Mouse (Mus musculus) gastrocnemius, adult 2 months (tissue): ENCODE data around the gene Gpr173. TPM values are rescaled to one million over a fixed set of nuclear protein-coding genes. Genes with fewer than 3 reads are reported as not detected.
"Not testable (repeated sequence)": the region's sequence is repeated elsewhere in the genome, so short reads cannot be mapped to it uniquely, and the experiment has no call there.

ENCODE experiments used
- DNase-seq: peaks from one replicate; pipeline ENCODE4 v3.0.0; 2022
- H3K27ac ChIP-seq: fragments of 200-600 bp; 2 replicates; pipeline ENCODE4 v1.8.1; 2022; ENCODE audit warnings: mild to moderate bottlenecking
- H3K4me3 ChIP-seq: fragments of 200-600 bp; 2 replicates; pipeline ENCODE4 v1.8.1; 2022; ENCODE audit warnings: mild to moderate bottlenecking, moderate library complexity
- CTCF ChIP-seq: fragments of 200-600 bp; IDR thresholded peaks from 2 replicates; pipeline ENCODE4 v1.8.1; 2022; ENCODE audit warnings: antibody characterized with exemption, mild to moderate bottlenecking, moderate library complexity
- intact Hi-C: fragments of 180-260 bp; cut with DNase I; formaldehyde crosslinking; loops from one replicate; pipeline ENCODE4 v1.15.1; 2025
- long read RNA-seq, 2 experiments: library from polyadenylated mRNA; stranded (forward); transcript quantifications; one replicate each; pipeline ENCODE4 v2.0.0; 2021
- total RNA-seq, 2 experiments: library from RNA; stranded (reverse); gene quantifications; 2 replicates each; pipeline ENCODE4 v1.2.3; 2021

Gpr173 gene
- under 1 TPM in 1 of 2 experiments, not detected in 1; 0.39 TPM for total RNA-seq
- long read RNA-seq, experiment 1: 0 reads
- long read RNA-seq, experiment 2, partial matches to known transcripts: 0 of 1 reads
- long read RNA-seq, experiment 2, other reads (novel, unspliced or antisense): 0 of 1 reads

DNA sequence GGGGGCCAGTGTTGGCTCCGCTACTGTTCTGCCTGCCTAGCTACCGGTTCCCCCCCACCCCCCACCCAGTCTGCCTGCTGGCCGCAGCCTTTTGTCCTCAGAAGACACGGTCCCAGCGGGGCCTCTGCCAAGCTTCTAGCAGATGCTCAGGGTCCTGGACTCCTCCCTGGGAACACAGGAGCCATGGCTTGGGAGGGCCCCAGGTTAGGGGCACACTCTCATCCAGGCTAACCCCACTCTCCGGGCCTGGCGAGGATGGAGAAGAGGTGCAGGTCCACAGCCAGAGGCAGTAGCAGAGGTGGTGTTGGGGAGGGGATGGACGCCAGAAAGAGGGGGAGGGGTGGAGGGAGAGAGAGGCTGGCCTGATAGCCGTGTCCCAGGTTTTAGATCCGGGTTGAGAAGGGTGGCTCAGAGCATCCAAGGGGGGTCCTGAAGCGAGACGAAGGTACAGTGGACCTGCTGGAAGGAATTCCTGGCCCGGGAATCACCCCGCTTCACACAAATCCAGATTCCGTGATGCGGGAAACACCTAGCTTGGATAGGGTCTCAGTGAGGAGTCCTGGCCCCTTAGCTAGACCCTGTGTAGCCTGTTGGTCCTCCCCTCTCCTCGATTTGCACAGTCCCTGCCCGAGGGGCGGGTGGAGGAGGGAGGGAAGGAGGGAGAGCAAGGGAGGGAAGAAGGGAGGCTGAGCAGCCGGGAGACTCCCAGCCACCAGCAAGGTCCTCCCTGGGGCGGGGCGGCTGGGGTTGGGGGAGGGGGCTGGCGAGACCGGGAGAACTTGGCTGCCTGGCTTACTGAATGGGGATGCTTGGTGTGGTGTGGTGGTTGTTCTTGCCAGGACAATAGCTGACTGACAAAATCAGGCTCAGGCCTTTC is at the start of gene Gpr173:
Gene Gpr173, minus strand, starts transcription at position 308 of the 877 bp plus-strand sequence.
- H3K4me3 ChIP-seq: peak within 1 kb of the TSS; percentile 67
- intact Hi-C loops: no loop called here
- peak; percentile 59 for DNase-seq
- H3K27ac ChIP-seq: peak within 1 kb of the TSS; percentile 73
- TF ChIP-seq CTCF: no peak

DNA sequence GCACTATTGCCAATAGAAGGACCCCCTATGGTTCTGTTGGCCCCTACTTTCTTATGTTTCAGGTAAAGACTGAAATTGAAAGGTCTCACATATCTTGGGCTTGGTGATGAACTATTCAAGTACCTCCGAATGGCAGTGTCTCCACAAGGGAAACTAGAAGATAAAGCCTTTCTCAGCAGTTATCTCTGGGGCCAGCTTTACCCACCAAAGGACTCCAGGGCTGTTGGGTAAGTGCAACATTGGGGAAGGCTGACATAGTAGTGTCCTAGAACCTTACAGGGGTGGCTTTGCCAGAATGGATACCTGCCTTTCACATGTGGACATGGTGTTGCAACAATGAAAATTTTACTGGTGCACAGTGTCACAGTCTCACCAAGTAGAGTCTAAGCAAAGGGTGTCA is 34.7 kb upstream of the Gpr173 start:
- intact Hi-C loops: no loop called here
- H3K27ac ChIP-seq: no peak overlapping the region
- no peak for DNase-seq
- TF ChIP-seq CTCF: no peak
- H3K4me3 ChIP-seq: no peak overlapping the region

DNA sequence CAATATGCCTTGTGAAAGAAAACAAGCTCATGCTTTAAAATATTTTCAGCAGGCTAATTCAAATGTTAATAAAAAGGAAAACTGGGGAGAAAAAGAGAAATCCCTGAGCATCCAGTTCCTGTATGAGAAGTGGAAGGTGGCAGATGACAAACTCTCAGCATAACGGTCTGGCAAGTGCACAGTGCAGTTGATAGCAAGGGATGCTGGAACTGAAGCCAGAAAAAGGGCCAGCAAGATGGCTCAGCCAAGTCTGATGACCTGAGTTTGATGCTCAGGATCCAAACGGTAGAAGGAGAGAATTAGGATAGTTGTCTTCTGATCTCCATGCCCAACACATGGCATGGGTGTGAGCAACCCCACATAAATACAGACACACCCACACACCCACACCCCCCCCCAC is 31.6 kb upstream of the Gpr173 start:
- H3K4me3 ChIP-seq: no peak overlapping the region
- no peak for DNase-seq
- intact Hi-C loops: no loop called here
- no peak overlapping the region for H3K27ac ChIP-seq
- no peak for TF ChIP-seq CTCF

DNA sequence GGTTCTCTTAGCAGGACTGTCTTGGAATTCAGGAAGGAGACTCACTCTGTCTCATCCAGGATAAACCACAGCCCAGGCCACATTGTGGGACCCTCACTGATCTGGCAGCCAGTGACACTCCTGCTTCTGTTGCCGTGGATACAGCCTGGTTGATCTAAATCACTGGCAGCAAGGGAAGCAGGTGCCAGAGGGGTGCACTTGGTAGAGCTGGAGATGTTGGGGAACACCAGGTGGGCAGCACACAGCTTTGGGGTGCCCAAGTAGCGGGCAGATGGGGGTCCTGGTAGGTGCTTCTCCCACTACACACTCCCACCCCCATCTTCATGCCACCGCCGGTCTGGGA is 479 bp downstream of the Gpr173 start:
- no peak for DNase-seq
- H3K27ac ChIP-seq: peak overlapping the region; percentile 73
- no peak for TF ChIP-seq CTCF
- intact Hi-C loops: no loop called here
- H3K4me3 ChIP-seq: peak overlapping the region; percentile 67

DNA sequence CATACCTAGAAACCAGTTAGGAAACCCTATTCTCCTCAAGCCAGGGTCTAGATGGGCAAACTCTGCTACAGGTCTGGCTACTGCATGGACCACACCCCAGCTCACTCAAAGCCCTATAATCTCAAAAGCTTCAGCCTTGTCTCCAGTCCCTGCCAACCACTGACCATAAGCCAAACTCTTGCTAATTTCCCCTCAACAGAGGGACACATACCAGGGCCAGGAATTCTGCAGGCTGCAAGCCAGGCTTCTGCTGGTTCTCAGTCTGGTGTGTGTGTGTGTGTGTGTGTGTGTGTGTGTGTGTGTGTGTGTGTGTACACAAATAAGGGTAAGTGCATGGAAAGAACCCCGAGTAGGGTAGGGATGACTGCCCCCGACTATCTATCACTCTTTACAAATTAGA is 2.1 kb downstream of the Gpr173 start:
- TF ChIP-seq CTCF: no peak
- no peak for DNase-seq
- Histone ChIP-seq H3K4me3 (no peak overlapping the region), H3K27ac (no peak overlapping the region)
- intact Hi-C loops: no loop called here

DNA sequence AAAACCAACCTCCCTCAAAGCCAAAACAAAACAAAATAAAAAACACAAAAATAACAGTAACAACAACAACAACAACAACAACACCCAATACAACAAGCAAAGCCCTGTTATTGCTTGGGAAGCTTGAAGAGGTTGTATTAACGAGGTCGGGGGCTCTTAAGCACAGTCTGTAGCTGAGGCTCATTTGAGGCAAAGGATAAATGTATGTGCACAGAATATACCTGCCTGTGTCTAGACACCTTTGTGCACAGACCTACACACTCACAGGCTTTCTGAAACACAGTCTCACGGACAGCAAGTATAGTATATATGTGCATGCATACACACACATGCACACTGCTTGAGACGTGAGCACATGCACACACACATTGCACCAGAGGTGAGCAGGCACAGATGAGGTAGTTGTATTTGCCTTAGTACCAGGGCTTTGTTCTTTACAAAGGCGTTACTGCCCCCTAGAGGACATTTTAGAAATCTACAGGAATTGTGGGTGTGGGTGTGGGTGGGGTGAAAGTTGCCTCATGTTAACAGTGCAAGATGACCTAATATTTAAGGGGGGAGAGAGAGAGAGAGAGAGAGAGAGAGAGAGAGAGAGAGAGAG is 15.9 kb downstream of the Gpr173 start:
- TF ChIP-seq CTCF: peak; percentile 54
- intact Hi-C loops: loop anchor here (5.0 kb wide), 2 partner anchors 80 to 110 kb away; no protein-coding TSS in a partner anchor
- H3K4me3 ChIP-seq: no peak overlapping the region
- H3K27ac ChIP-seq: no peak overlapping the region
- no peak for DNase-seq

DNA sequence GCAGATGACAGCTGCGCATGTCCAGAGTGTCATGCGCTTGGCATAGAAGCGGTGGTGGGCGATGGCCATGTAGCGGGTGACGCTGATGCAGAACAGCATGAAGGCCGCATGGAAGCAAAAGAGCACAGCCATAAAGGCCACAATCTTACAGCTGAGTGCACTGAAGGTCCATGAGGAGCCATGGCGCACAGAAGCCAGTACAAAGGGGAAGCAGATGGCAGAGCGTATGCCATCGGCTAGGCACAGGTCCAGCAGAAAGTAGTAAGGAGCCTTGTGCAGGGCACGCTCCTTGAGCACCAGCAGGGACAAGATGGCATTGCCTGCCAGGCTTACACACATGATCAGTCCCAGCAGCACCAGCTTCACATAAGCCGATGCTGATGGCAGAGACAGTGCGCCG is 21.5 kb downstream of the Gpr173 start:
- intact Hi-C loops: no loop called here
- no peak overlapping the region for H3K27ac ChIP-seq
- DNase-seq: no peak
- TF ChIP-seq CTCF: no peak
- no peak overlapping the region for H3K4me3 ChIP-seq

DNA sequence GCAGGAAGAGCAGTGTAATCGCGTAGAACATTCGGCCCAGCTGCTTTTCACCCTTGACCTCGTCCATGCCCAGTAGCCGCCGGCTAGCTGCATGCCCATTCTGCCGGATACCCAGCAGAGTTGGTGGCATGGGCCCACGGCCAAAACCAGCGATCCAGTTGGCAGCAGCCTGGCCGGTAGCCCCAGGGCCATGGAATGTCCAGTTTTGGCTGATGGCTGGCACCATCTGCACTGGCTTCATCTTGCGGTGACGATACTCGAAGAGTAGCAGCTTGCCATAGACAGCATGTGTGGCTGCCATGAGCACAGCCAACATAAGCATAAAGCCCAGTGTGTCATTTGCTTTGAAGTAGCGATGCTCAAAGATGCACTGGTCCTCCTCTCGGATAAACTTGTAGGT is 21.9 kb downstream of the Gpr173 start:
- intact Hi-C loops: no loop called here
- TF ChIP-seq CTCF: no peak
- DNase-seq: no peak
- H3K4me3 ChIP-seq: no peak overlapping the region
- H3K27ac ChIP-seq: no peak overlapping the region

DNA sequence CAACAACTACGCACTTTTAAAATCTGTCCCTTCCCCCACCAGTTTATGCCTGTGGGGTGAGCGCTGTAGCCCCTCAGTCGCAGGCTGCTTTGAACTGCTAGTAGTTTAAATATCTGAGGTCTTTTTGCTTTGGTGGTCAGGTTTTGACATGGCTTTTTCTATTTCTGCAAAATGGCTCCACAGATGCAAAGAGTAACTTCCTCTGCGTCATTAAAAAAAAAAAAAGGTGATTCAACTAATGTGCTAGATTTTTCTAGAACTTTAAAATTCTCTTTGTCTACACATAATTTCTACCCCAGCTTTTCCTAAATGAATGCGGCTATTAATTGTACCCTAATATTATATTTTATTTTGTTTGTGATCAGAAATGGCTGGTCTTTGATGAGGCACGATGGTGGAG is 25.6 kb downstream of the Gpr173 start:
- Histone ChIP-seq H3K4me3 (peak overlapping the region; percentile 85), H3K27ac (peak overlapping the region; percentile 96)
- intact Hi-C loops: loop anchor here (5.0 kb wide), 1 partner anchor 111 kb away; the partner anchor contains the start of gene Kdm5c
- no peak for DNase-seq
- no peak for TF ChIP-seq CTCF

DNA sequence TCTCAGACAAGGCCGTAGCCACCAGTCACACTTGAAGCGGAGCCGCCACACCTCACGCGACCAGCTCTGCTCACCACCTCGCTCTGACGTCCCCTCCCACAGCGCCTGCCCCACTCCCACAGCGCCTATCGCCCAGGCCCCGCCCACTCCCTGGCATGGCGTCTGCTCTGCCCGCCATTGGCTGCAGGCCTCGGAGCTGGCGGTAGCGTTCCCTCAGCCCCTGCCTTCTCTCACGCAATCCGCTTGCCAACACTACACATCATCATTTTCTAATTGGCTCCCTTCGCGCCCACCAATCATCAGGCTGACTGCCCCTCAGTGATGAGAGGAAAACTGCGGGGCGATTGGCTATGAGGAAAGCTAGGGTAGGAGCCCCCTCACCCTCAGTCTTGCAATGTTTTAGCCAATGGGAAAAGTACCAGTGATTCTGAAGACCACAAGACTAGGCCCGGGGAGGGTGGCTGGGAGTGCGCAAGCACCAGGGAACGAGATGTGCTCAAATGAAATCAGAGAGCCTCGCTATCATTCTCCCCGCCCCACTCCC is 26.1 kb downstream of the Gpr173 start, which contains the start of gene Tspyl2:
Gene Tspyl2, minus strand, starts transcription at position 68 of the 544 bp plus-strand sequence.
- Histone ChIP-seq H3K4me3 (peak within 1 kb of the TSS; percentile 85), H3K27ac (peak within 1 kb of the TSS; percentile 96)
- peak; percentile 95 for DNase-seq
- TF ChIP-seq CTCF: no peak
- intact Hi-C loops: loop anchor here (5.0 kb wide), 1 partner anchor 110 kb away; the partner anchor contains the start of gene Kdm5c

DNA sequence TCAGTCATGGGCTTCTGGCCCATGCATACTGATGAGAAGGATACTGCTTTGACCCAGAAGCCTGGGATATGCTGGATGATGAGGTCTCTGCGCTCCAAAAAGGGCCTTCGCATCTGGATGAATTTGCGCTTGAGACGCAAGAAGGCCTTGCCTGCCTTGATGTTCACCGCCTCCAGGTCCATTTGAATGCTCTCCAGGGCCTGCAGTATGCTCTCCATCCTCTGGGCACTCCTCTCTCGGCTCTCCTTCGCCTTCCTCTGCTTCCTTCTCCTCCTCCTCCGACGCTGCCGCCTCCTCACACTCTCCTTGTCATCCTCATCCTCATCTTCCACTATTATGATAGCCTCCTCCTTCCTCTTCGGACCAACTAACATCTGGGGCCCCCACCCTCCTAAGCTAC is 27.0 kb downstream of the Gpr173 start:
- TF ChIP-seq CTCF: no peak
- H3K27ac ChIP-seq: peak overlapping the region; percentile 96
- H3K4me3 ChIP-seq: peak overlapping the region; percentile 85
- intact Hi-C loops: loop anchor here (5.0 kb wide), 1 partner anchor 109 kb away; the partner anchor contains the start of gene Kdm5c
- no peak for DNase-seq

DNA sequence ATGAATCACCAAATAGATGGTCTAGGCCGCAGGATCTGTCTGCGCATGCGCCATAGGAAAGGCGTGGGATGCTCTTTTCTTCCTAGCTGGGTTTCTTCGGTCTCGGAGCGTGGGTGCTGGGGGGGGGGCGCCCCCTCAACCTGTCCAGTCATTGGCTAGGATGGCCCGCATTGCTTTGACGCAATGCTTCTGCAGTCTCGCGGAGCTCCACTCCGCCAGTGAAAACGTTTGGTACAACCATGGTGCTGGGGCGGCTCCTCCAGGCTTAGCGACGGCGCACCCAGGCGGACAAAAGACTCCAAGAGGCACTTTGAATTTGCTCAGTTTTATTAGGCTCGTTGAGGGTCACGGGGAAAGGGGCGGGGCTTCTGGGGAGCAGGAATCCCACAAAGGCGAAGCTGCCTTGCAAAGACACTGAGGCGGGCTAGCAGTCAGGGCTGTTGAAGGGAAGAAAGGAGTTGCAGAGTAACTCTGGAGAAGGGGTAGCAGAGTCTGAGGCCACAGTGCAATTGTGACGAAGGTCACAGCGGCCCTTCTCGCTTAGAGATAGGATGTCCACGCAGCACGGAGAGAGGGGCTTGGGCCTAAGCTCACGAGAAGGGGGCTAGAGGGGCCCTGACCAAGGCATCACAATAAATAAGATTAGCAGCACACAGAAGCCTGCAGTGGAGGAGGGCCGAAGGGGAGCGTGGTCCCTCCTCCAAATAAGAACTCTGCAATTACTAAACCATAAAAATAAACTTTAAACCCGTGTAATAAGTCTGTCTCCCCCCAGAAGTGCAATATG is 31.8 kb downstream of the Gpr173 start:
- intact Hi-C loops: no loop called here
- DNase-seq: peak; percentile 90
- Histone ChIP-seq H3K4me3 (peak overlapping the region; percentile 69), H3K27ac (peak overlapping the region; percentile 89)
- no peak for TF ChIP-seq CTCF

DNA sequence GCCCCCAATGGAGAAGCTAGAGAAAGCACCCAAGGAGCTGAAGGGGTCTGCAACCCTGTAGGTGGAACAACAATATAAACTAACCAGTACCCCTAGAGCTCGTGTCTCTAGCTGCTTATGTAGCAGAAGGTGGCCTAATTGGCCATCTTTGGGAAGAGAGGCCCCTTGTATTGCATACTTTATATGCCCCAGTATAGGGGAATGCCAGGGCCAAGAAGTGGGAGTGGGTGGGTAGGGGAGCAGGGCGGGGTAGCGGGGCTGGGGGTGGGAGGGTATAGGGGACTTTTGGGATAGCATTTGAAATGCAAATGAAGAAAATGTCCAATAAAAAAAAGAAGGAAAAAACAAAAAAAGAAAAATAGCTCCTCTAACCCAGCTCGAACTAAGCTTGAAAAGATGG is 32.4 kb downstream of the Gpr173 start:
- Histone ChIP-seq H3K27ac (peak overlapping the region; percentile 89), H3K4me3 (peak overlapping the region; percentile 69)
- DNase-seq, intact Hi-C loops: not testable (repeated sequence)

DNA sequence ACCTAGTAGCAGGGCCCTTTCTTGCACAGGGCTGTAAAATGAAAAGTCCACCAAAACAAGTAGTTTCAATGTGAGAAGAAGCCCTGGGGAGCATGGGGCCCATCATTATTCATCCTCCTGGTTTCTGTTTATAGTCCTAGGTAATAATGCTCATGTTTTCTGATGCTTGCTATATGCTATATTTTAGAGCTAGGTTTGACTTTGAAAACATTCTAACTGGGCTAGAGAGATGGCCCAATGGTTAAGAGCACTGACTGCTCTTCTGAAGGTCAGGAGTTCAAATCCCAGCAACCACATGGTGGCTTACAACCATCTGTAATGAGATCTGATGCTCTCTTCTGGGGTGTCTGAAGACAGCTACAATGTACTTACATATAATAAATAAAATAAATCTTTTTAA is 39.1 kb downstream of the Gpr173 start:
- intact Hi-C loops, DNase-seq, H3K4me3 ChIP-seq, H3K27ac ChIP-seq: not testable (repeated sequence)
